Mouse (Mus musculus): ENCODE results near the gene Tbc1d2b.

Tbc1d2b gene

DNA sequence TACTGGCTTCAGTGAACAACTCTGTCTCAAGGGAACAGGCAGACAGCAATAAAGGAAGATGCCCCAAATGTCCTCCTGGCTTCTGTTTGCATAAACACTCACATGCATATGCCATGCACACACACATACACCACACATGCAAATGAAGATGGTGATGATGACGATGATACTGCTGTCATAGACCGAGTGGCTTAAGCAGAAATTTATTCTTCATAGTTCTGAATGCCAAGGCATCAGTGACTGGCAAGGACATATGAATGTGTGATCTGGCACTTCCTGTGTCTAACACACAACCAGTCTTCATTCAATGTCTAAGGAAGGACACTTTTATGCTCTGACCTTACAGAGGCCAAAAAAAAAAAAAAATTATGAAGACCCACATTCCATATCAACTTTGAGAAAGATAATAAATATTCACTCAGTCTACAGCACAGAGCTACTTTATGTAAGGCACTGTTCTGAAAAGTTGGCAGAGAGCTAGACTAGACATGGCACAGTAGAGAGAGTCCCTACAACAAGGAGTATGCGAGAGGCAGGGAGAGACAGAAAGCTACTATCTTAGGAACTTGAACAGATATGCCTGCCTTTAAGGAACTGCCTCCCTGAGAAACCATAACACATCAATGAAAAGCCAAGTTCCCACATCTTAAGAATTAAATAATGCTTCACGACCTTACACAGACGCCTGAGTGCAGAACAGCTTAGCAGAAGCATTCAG is 5.1 kb downstream of the Tbc1d2b start:
- DNase-seq (ENCODE audit: low read depth, low spot score) = no peak

DNA sequence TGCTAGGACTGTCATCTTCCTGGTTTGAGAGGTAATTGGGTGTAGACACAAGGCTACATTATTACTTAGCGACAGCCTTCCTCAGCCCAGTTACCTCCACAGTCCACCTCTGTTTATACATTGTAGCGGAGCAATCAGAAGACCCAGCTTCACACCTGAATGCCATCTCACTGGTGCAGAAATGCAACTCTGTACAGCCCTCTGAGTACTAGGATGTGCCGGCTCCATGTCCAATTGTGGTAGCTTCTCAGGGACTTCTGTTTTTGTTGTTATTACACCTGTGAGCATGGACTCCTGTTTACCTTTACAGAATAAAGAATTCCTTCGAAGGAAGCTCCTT is 7.3 kb downstream of the Tbc1d2b start:
- no peak for DNase-seq (ENCODE audit: low read depth, low spot score)

DNA sequence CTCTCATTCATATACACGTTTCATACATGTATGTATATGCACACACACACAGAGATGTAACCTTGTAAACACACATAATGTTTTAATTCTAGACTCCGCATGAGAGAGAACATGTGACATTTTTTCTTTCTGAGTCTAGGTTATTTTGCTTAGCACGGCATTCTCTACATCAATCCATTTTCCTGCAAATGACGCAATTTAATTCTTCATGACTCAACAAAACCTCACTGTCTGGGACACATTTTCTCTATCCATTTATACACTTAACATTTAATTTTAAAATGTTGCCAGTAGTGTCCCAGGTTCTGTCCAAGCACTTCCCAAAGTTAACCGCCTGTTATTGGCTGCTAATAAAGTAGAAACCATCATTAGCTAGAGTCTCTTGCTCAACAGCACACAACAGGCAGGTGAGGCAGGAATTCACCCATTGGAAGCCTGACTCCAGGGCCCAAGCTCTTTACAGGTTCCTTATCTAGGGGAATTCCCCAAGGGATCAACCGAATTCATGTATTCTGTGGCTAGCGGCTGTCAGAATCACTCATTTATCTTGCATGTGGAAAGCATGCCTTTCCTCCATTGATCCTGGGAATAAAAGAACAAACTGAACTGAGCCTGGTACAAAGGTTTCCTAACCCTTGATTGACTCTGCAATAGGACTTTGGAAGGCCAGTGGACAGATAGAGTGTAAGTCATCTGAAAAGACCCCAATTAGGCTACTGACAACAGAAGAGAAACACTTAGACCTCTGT is 7.8 kb downstream of the Tbc1d2b start:
- DNase-seq (ENCODE audit: low read depth, low spot score) = no peak

DNA sequence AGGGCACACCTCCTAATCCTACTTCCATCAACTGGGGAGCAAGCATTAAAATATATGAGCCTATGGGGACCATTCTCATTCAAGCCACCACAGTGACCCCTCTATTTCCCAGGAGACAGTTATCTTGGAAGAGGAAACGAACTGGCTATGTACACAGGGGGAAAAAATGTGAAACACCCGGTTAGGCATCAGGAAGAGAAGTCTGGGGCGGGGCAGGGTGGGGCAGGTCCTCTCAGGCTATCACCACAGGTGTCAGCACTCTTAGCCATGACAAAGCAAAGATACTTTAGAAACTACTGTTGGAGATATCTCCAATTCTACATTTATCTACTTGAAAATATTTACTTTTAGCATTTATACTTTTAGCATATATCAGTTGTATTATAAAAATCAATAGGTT is 8.5 kb downstream of the Tbc1d2b start:
- DNase-seq (ENCODE audit: low read depth, low spot score) = no peak

- DNase-seq (ENCODE audit: low read depth, low spot score) = no peak
Measured at GRCm38 (mm10) chr9:90260600-90261375, 9.8 kb downstream of the Tbc1d2b start.

DNA sequence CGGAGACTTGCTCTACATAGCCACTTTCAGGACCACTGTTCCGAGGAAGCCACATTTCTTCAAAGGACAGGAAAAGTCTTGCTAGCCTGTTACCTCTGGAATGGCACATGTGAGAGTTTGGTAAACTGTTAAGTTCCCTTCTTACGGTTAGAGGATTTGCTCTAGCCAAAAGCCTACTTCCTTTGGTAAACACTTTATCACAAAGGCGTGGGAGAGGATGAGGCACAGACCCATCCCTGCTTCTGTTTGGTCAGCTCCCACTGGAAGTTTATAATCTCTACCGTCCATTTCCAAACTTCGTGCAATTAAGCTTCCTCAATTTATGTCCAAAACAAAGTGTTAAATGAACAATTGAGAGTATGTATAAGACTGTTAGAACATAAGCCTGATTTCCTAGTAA is 10.5 kb downstream of the Tbc1d2b start:
- DNase-seq (ENCODE audit: low read depth, low spot score) = no peak

DNA sequence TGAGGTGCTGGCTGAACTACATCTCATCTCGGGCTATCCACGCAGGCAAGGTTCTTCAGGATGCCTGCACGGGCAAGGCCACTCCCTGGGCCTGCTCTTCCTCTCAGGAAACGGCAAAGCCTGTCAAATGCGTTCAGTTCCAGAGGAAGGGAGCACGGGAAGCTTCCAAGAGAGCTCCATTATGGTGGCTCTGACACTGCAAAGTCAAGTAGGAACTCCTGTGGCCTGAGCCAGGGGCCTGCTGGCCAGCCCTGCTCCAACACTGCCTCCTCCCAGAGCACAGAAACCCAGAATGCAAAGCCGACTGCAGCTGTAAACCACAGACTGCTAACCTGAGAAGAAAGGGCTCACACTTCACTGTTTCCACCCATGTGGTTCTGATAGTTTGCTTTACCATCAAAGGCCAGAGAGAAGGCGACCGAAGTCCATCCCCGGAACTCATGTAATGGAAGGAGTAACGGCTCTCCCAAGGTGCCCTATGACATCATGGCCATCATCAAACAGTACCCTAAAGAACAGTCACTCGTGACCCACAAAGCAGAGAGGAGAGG is 11.1 kb downstream of the Tbc1d2b start:
- DNase-seq (ENCODE audit: low read depth, low spot score) = no peak

- no peak for DNase-seq (ENCODE audit: low read depth, low spot score)
Measured at GRCm38 (mm10) chr9:90257754-90258531, 12.7 kb downstream of the Tbc1d2b start.

DNA sequence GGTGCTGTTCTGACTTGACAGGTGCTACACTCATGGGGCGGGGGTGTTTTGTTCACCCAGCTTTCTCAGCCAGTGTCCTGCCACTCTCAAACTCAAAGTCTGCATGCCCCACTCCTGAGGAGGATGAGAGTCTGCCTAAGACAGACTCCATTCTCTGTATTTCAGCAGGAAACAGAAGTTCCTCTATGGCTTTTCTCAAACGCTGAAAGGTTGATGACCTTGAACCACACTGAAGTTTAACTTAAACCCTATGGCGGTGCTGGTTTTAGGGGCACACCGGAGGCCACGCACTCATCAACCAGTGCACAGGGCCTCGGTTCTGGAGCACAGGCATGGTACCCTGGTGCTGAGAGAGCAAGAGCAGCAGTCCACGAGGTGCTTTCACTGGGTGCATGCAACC is 13.4 kb downstream of the Tbc1d2b start:
- no peak for DNase-seq (ENCODE audit: low read depth, low spot score)

- no peak for DNase-seq (ENCODE audit: low read depth, low spot score)
Measured at GRCm38 (mm10) chr9:90255844-90256405, 14.7 kb downstream of the Tbc1d2b start.

- no peak for DNase-seq (ENCODE audit: low read depth, low spot score)
Measured at GRCm38 (mm10) chr9:90253181-90253580, 17.4 kb downstream of the Tbc1d2b start.

- no peak for DNase-seq (ENCODE audit: low read depth, low spot score)
Measured at GRCm38 (mm10) chr9:90250964-90251750, 19.4 kb downstream of the Tbc1d2b start.

DNA sequence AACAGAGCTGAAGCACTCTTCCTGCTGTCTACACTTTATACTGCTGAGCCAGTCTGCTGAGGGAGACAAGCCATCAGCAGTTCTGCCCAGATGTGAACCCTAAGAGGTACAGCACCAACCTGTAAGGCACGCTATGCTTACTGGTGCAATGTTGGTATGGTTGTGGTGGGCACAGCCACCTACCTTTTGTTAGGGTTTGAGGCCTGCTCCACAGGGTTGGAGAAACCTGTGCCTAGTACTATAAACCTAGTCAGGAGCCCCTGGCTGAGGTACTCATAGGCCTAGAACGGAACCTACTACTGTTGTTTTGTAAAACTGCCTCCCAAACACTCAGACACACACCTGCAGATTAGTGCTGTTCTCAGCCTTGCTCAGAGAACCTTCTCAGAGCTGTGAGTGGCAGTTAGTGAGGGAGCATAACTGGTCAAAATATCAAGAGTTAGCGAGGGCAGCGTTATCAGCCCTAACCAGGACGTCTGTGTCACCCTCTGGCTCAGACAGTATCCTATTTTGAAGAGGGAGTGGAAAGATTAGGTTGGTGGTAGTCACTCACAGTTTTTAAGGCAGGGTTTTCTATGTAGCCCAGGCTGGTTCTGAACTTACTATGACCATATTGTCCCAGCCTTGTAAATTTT is 20.3 kb downstream of the Tbc1d2b start:
- DNase-seq (ENCODE audit: low read depth, low spot score) = no peak

DNA sequence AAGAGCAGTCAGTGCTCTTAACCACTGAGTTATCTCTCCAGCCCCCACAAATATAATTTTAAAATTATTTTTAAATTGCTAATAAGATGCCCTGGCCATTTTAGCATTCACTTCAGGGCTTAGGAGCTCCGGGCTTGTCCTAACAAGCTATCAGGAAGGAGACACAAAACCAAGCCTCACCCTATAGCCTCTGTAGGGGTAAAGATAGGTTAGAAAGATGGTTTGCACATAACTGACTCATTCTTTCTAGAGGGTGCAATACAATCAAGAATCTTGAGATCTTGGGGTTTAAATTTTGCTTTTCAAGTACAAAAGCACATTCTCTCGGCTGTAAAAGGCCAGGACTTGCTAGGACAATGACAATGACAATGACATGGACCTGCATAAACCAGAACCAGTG is 21.6 kb downstream of the Tbc1d2b start:
- DNase-seq (ENCODE audit: low read depth, low spot score) = no peak

GRCm38 (mm10) chr9:90248326-90248725 is 22.3 kb downstream of the Tbc1d2b start:
- no peak for DNase-seq (ENCODE audit: low read depth, low spot score)

DNA sequence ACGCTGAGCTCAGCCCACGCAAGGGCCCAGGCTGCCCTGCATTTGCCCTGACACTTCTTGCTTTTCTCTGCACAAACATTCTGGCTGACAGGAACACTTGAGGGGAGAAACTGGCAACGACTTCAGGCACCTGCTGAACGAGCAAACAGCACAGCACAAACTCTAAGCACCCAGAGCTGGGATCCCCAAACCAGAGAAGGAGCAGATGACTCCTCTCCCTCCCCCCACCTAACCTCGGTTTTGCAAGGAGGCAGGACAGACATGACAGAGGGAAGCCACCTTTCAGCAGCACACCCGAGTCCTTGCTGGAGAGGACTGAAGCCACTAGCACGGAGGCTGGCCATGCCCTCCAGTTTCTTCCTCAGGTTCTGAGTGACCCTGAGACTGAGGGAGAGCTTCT is 23.3 kb downstream of the Tbc1d2b start:
- no peak for DNase-seq (ENCODE audit: low read depth, low spot score)

- DNase-seq (ENCODE audit: low read depth, low spot score) = no peak
Measured at GRCm38 (mm10) chr9:90245781-90246180, 24.8 kb downstream of the Tbc1d2b start.

GRCm38 (mm10) chr9:90245206-90245605 is 25.4 kb downstream of the Tbc1d2b start:
- DNase-seq (ENCODE audit: low read depth, low spot score) = no peak

DNA sequence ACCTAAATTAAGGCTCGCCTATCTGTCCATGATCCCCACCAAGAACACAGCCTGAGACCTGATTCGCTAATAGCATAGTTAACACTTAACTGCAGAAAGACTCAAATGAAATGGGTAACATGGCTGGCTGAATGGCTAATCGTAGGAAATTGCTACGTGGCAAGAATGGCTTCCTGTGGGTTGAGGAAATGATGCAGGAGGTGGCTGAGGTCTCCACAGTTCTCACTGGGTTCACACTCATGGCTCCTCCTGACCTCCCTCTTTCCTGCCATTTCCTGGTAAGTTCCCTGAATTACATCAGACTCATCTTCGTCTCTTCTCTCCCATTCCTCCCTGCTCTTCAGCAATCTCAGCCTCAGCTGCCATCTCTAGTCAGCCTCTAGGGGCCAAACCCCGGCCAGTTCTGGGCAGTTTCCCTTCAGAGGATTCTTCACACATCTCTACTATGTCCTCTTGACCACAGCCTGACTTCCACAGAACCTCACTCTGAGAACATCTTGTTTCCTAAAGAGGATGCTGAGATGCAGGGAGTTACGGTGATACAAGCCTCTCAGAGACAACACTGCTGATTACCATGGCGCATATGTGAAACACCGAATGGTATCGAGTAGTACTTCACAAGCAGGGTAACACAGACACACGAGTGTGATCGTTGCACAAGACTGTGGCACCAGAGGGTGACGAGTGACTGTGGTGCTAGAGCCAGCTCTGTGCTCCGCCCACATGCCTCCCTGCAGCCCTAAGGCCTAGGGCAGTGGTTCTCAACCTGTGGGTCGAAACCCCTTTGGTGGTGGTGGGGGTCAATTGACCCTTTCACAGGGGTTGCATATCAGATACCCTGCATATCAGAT is 26.1 kb downstream of the Tbc1d2b start:
- no peak for DNase-seq (ENCODE audit: low read depth, low spot score)

Data from ES-CJ7 (cell line).